ENCODE assay signal across 8 mouse cellular contexts in the genomic region with DNA sequence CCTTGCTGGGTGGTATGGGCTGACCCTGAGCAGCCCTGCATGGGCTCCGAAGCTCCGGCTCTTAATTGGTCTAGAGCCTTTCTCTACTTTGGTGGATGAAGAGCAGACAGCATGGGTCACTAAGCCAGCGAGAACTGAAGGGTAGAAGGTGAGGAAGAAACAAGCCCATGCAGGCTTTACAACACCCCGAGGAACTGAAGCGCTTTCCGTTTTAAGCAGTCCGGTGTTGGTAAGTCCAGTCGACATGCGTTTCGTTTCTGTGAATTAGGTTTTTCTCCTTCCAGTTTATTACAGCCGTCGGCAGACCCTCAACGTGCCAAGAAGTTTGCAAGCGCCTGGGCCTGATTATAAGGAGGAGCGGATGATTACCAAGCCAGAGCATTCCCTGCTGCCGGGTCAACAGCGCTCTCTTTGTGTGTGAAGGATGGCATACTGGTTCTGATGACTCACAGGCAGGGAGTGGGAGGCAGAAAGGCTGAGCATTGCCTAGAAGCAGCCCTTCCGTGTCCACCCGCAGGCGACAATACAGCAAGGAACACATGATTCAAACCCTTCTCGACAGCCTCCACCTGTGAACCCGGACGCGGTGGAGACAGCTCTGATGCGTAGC. TPM values are rescaled to one million over a fixed set of nuclear protein-coding genes. Genes with fewer than 3 reads are reported as not detected.
DNase-seq lines count a peak whose midpoint lies in the region; ATAC-seq and TF ChIP-seq lines count a peak whose summit lies in the region.

No protein-coding gene starts in this region.

- no peak for ATAC-seq in heart, embryonic 11.5 days (replicated peaks; ENCODE audit: insufficient number of reproducible peaks, low FRiP score, low TSS enrichment)
- ATAC-seq in intestine, embryonic 16.5 days: peak; percentile 69; the same call in 1 of the 2 replicates

- 63% methylated on average over 25 of the region's 25 CpGs for WGBS in heart, embryonic 11.5 days (ENCODE audit: insufficient replicate concordance)
- WGBS in intestine, embryonic 16.5 days: 58% methylated on average over 25 of the region's 25 CpGs
- 95% methylated on average over 25 of the region's 25 CpGs for WGBS in thymus, adult 2 months

- H3K9ac ChIP-seq in heart, embryonic 11.5 days (ENCODE audit: low read depth, low read length): no peak overlapping the region
- H3K9ac ChIP-seq in intestine, embryonic 16.5 days (ENCODE audit: low read depth, low read length): peak overlapping the region; percentile 19; the same call in 1 of the 2 replicates

- no peaks in the 10 kb centered on the region for H3K27me3 ChIP-seq in heart, embryonic 11.5 days (ENCODE audit: control insufficient read depth, insufficient read depth, low read length)
- H3K27me3 ChIP-seq in intestine, embryonic 16.5 days (replicated peaks; ENCODE audit: control insufficient read depth, insufficient read depth, low read length): no peaks in the 10 kb centered on the region
- H3K27me3 ChIP-seq in thymus, adult 2 months (ENCODE audit: control insufficient read depth, insufficient read depth, low read length): no peaks in the 10 kb centered on the region

- no peaks in the 10 kb centered on the region for H3K4me1 ChIP-seq in heart, embryonic 11.5 days (ENCODE audit: control insufficient read depth, insufficient read depth, low read length)
- H3K4me1 ChIP-seq in intestine, embryonic 16.5 days (ENCODE audit: control insufficient read depth, insufficient read depth, low read length): 0 out of 2 replicates have a peak, but pooled peaks cover 3% of the 10 kb centered on the region
- H3K4me1 ChIP-seq in thymus, adult 2 months (replicated peaks; ENCODE audit: control insufficient read depth, insufficient read depth, low read length): peaks cover 10% of the 10 kb centered on the region

- H3K9me3 ChIP-seq in heart, embryonic 11.5 days (replicated peaks; ENCODE audit: control insufficient read depth, low read length): no peaks in the 10 kb centered on the region
- no peaks in the 10 kb centered on the region for H3K9me3 ChIP-seq in intestine, embryonic 16.5 days (ENCODE audit: control insufficient read depth, low read length)

- no peak overlapping the region for H3K27ac ChIP-seq in heart, embryonic 11.5 days (ENCODE audit: low read depth, low read length)
- H3K27ac ChIP-seq in intestine, embryonic 16.5 days (ENCODE audit: low read length): no peak overlapping the region
- no peak overlapping the region for H3K27ac ChIP-seq in thymus, adult 2 months (ENCODE audit: control insufficient read depth, insufficient read depth, low read length)

- peak; percentile 93 for DNase-seq in heart, adult 11 months
- DNase-seq in brain, embryonic 14.5 days (ENCODE audit: low read depth): peak; percentile 49
- DNase-seq in lung, adult 18-20 months: peak; percentile 13 to 33
- DNase-seq in testis, postnatal 14 days (ENCODE audit: low spot score): peak; percentile 28
- DNase-seq in thymus, adult 2 months: no peak
- DNase-seq in spleen, adult 12 weeks (ENCODE audit: low spot score): no peak

- no peak for TF ChIP-seq POLR2A in brain, embryonic 14.5 days (IDR thresholded peaks at IDR 0.05; ENCODE audit: borderline replicate concordance, extremely low read depth, insufficient read depth, insufficient read length, poor library complexity, severe bottlenecking)
- TF ChIP-seq POLR2A in thymus, adult 2 months (IDR thresholded peaks at IDR 0.05; ENCODE audit: control insufficient read depth, extremely low read depth, insufficient read depth, low read length, poor library complexity): no peak

- no peak for TF ChIP-seq CTCF in brain, embryonic 14.5 days (IDR thresholded peaks at IDR 0.05; ENCODE audit: borderline replicate concordance, extremely low read depth, insufficient read depth, insufficient read length)
- TF ChIP-seq CTCF in thymus, adult 2 months (IDR thresholded peaks at IDR 0.05; ENCODE audit: borderline replicate concordance, control insufficient read depth, extremely low read depth, insufficient read depth, low read length, poor library complexity): no peak

- H3K4me3 ChIP-seq in heart, embryonic 11.5 days (ENCODE audit: low read depth, low read length): no peak overlapping the region
- no peak overlapping the region for H3K4me3 ChIP-seq in intestine, embryonic 16.5 days (ENCODE audit: low read length)
- no peak overlapping the region for H3K4me3 ChIP-seq in thymus, adult 2 months (ENCODE audit: control insufficient read depth, insufficient read depth, low read length)

- H3K4me2 ChIP-seq in heart, embryonic 11.5 days: no peak overlapping the region
- H3K4me2 ChIP-seq in intestine, embryonic 16.5 days (ENCODE audit: low read depth, low read length): no peak overlapping the region

- H3K36me3 ChIP-seq in heart, embryonic 11.5 days (ENCODE audit: control insufficient read depth, insufficient read depth, low read length): no peaks in the 10 kb centered on the region
- no peaks in the 10 kb centered on the region for H3K36me3 ChIP-seq in intestine, embryonic 16.5 days (ENCODE audit: control insufficient read depth, insufficient read depth, low read length)
- no peaks in the 10 kb centered on the region for H3K36me3 ChIP-seq in thymus, adult 2 months (ENCODE audit: control insufficient read depth, insufficient read depth, low read length)

RNA-seq across cellular contexts. Expression of gene Uspl1, which starts 40.3 kb away (rescaled TPM):
- polyA plus RNA-seq in heart, embryonic 11.5 days (2014; fragmentation: Nextera tagmentation; extraction: Ambion mirVana): 40.3 and 42.8 TPM in 2 replicates
- polyA plus RNA-seq in brain, embryonic 14.5 days (2012; rRNA removed): 29.2 and 38.7 TPM in 2 replicates
- polyA plus RNA-seq in intestine, embryonic 16.5 days (2015; fragmentation: Nextera tagmentation; extraction: Ambion mirVana): 31.1 and 31.3 TPM in 2 replicates
- polyA plus RNA-seq in thymus, adult 2 months (2012; rRNA removed): 46.2 and 51.7 TPM in 2 replicates

RNA-seq across cellular contexts. Expression of gene Hmgb1, which starts 40.4 kb away (rescaled TPM):
- 871 and 1,031 TPM in 2 replicates for polyA plus RNA-seq in heart, embryonic 11.5 days (2014; fragmentation: Nextera tagmentation; extraction: Ambion mirVana)
- 268 and 316 TPM in 2 replicates for polyA plus RNA-seq in brain, embryonic 14.5 days (2012; rRNA removed)
- polyA plus RNA-seq in intestine, embryonic 16.5 days (2015; fragmentation: Nextera tagmentation; extraction: Ambion mirVana): 780 and 921 TPM in 2 replicates
- polyA plus RNA-seq in thymus, adult 2 months (2012; rRNA removed): 107 and 133 TPM in 2 replicates

Comparison
In these comparisons a context has a peak if more than half of its experiments do, and no peak if none do; other contexts are left out.
1. DNase-seq: peak in heart, adult 11 months (single experiment), brain, embryonic 14.5 days (single experiment), lung, adult 18-20 months (2 of 2) and testis, postnatal 14 days (single experiment); none in thymus, adult 2 months (single experiment) and spleen, adult 12 weeks (single experiment).